Mouse (Mus musculus) cerebellum, adult 2 months (tissue): ENCODE measurements around the gene Ldlrad2. TPM values are rescaled to one million over a fixed set of nuclear protein-coding genes. Genes with fewer than 3 reads are reported as not detected.
A peak's percentile ranks its signal among the peaks of the same experiment; 100 is the strongest.

Experiments
- DNase-seq, 2 experiments: peaks; one replicate each; pipeline ENCODE4 v3.0.0; 2021
- H3K27ac ChIP-seq: fragments of 200-500 bp; 2 replicates; pipeline ENCODE4 v1.5.1; 2012; ENCODE audit warnings: low read length, control low read depth, inconsistent platforms; ENCODE audit not compliant: insufficient read depth
- H3K27me3 ChIP-seq: fragments of 200-500 bp; 2 replicates; pipeline ENCODE4 v1.6.1; 2012; ENCODE audit warnings: inconsistent platforms, mild to moderate bottlenecking, low read length, moderate library complexity; ENCODE audit not compliant: control insufficient read depth, insufficient read depth
- H3K4me1 ChIP-seq: fragments of 200-500 bp; 2 replicates; pipeline ENCODE4 v1.6.1; 2011; ENCODE audit warnings: low read length; ENCODE audit not compliant: control insufficient read depth, insufficient read depth
- H3K4me3 ChIP-seq: fragments of 200-500 bp; replicated peaks from 2 replicates; pipeline ENCODE3; 2011; ENCODE audit warnings: mild to moderate bottlenecking, low read depth, low read length, control low read depth; ENCODE audit not compliant: insufficient read depth
- CTCF ChIP-seq: fragments of 200-500 bp; IDR thresholded peaks from 2 replicates; pipeline ENCODE4 v1.5.1; 2011; ENCODE audit warnings: low read depth, mild to moderate bottlenecking, control low read depth, low read length, moderate library complexity, borderline replicate concordance; ENCODE audit not compliant: insufficient read depth
- POLR2A ChIP-seq: fragments of 200-500 bp; IDR thresholded peaks from 2 replicates; pipeline ENCODE4 v1.6.1; 2011; ENCODE audit warnings: low read length, control low read depth, borderline replicate concordance; ENCODE audit not compliant: insufficient read depth
- WGBS: fragments of 180-500 bp; shearing (Covaris S2); methylation state at CpG from one replicate; pipeline ENCODE4 v1.1.7; 2018; 5-methylcytosine and 5-hydroxymethylcytosine counted together
- polyA plus RNA-seq: library from polyadenylated mRNA; depleted of rRNA; stranded (reverse); fragments of >200 nt; gene quantifications from 2 replicates; pipeline ENCODE4 v1.2.3, GENCODE M21; 2012

Ldlrad2 gene
- polyA plus RNA-seq, 1 experiment = not detected

DNA sequence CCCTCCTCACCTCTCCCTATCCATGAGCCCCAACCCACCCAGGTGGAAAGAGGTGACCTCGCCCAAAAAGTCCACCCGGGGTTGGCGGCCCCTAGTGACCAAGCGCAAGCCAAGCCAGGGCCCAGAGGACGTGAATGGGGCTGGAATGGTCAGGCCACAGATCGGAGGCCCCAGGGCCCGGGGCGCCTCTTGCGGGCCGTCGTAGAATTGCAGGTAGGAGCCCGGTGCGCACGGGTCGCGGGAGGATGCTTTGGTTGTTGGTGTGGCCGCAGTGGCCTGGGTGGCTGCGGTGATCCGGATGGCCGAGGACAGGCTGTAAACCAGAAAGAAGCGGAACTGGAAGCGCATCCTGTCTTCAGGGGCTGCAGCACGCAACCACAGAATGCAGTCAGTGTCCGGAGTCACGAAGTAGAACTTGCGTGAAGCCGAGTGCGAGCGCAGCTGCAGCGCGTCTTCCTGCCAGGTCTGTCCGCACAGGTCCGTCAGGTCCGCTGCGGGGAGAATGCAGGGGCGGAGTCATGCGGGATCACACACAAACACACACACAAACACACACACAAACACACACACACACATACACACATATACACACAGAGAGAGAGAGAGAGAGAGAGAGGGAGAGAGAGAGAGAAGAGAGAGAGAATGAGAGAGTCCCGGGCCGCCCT, 3.9 kb upstream of the Ldlrad2 start:
- Histone ChIP-seq H3K27me3 (no peaks in the 10 kb centered on the region), H3K4me3 (peak overlapping the region; percentile 53), H3K4me1 (no peaks in the 10 kb centered on the region), H3K27ac (no peak overlapping the region)
- TF ChIP-seq CTCF = peak; percentile 71
- peak; percentile 18; the same call in 1 of the 2 replicates for TF ChIP-seq POLR2A
- 4% methylated on average over 39 of the region's 39 CpGs for WGBS
- DNase-seq = peak; percentile 80 to 86

DNA sequence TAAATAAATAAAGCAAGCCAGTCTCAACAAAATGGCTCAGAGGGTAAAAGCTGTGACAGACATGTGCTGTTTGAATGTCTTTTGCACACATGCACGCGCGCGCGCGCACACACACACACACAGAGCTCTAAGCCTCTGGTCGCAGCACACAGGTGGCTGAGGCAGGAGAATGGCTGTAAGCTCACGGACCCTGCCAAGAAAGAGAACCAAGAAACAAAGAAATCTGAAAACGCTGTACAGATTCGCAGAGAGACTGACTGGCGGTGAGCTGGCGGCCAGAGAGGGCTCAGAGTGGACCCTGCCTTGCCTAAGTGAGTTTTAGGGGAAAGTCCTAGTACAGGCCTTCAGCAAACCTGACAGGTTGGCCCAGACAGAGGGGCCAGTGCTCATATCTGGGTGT, 3.1 kb upstream of the Ldlrad2 start:
- 96% methylated on average over 12 of the region's 12 CpGs for WGBS
- no peak for TF ChIP-seq CTCF
- Histone ChIP-seq H3K4me3 (no peak overlapping the region), H3K27me3 (no peaks in the 10 kb centered on the region), H3K27ac (no peak overlapping the region), H3K4me1 (no peaks in the 10 kb centered on the region)
- no peak for DNase-seq

DNA sequence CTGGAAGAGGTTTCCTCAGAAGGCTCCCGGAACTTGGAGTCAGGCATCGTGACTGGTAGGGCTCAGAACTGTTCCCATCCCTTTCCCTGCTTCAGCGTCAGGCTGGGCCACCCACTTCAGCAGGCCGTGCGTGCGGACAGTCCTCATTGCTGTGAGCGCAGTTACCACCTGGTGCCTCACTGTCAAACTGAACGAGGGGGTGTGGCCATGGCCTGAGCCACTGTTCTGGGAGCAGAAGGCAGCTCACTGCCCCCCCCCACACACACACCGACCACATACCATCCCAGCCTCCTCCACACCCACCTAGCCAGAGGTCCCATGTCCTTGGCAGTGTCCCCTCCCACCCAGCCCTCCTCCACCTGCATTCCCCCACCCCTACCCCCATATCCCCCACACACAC, 4.5 kb downstream of the Ldlrad2 start:
- no peak overlapping the region for H3K4me3 ChIP-seq
- WGBS = 70% methylated on average over 9 of the region's 9 CpGs
- no peaks in the 10 kb centered on the region for H3K27me3 ChIP-seq
- TF ChIP-seq CTCF (no peak), POLR2A (no peak)
- H3K27ac ChIP-seq = no peak overlapping the region
- no peaks in the 10 kb centered on the region for H3K4me1 ChIP-seq
- DNase-seq = no peak

DNA sequence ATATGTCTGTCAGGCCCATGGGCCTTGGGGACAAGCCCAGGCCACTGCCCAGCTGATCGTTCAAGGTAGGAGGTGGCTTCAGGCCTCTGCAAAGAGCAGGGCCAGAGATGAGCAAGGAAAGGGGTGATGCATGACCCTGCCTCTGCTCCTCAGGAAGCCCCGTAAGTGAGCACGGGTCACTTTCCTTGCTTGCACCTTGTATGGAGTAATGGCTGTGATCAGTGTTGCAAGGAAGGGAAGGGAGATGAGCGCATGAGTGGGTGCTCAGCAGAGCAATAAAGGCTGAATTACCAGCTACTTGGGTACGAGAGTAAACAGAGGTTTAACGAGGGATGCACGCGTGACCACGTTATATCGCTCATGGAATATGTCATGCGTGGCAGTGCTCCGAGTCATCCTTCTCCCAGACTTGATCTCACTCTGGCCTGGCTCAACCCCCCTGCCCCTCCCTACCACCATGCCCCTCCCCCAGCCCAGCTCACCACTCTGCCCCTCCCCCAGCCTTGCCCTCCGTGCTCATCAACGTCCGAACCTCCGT, 17.6 kb downstream of the Ldlrad2 start:
- H3K4me1 ChIP-seq = peaks cover 19% of the 10 kb centered on the region

DNA sequence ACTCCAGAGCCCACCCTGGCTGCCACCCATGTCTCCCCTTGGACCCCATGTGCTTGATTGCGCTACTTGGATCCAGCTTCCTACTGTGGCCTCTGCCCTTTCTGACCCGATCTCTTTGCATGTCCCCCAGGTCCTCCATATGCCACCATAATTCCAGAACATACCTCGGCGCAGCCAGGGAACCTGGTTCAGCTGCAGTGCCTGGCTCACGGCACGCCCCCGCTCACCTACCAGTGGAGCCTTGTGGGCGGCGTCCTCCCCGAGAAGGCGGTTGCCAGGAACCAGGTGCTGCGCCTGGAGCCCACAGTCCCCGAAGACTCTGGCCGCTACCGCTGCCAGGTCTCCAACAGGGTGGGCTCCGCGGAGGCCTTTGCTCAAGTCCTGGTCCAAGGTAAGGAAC, 20.9 kb downstream of the Ldlrad2 start:
- Histone ChIP-seq H3K27me3 (no peaks in the 10 kb centered on the region), H3K4me3 (no peak overlapping the region), H3K4me1 (peaks cover 25% of the 10 kb centered on the region), H3K27ac (no peak overlapping the region)
- 38% methylated on average over 17 of the region's 17 CpGs for WGBS
- peak; percentile 72 to 73 for DNase-seq
- TF ChIP-seq CTCF (no peak), POLR2A (no peak)

More for the DNA sequence above, 17.6 kb downstream of the Ldlrad2 start:
- no peak for DNase-seq
- Histone ChIP-seq H3K27ac (no peak overlapping the region), H3K4me3 (no peak overlapping the region), H3K27me3 (no peaks in the 10 kb centered on the region)
- TF ChIP-seq POLR2A = no peak
- TF ChIP-seq CTCF = no peak
- 81% methylated on average over 16 of the region's 16 CpGs for WGBS

DNA sequence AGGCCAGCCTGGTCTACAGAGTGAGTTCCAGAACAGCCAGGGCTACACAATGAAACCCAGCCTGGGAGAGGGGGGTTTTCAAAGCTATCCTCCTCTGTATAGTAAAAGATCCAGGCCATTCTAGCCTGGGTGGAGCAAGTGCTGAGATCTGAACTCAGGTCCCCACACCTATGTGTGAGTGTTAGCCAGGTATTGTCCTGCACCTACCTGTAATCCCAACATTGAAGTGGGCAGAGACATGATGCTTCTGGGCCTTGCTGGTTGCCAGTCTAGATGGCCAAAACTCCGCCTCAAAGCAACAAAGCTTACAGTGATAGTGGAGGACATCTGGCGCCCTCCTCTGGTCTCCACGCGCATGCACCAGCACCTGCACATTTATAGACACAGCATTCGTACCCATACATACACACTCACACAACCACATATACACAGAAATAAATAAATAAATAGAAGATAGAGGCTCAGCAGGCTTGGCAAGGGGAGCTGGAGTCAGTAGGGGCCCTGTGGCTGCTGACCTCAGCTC, 28.3 kb downstream of the Ldlrad2 start:
- H3K4me1 ChIP-seq = 0 out of 2 replicates have a peak, but pooled peaks cover 5% of the 10 kb centered on the region
- no peak overlapping the region for H3K4me3 ChIP-seq
- no peaks in the 10 kb centered on the region for H3K27me3 ChIP-seq
- WGBS = 82% methylated on average over 5 of the region's 5 CpGs
- H3K27ac ChIP-seq = no peak overlapping the region
- TF ChIP-seq CTCF = peak; percentile 81
- no peak for TF ChIP-seq POLR2A
- DNase-seq = peak; percentile 32 to 49

DNA sequence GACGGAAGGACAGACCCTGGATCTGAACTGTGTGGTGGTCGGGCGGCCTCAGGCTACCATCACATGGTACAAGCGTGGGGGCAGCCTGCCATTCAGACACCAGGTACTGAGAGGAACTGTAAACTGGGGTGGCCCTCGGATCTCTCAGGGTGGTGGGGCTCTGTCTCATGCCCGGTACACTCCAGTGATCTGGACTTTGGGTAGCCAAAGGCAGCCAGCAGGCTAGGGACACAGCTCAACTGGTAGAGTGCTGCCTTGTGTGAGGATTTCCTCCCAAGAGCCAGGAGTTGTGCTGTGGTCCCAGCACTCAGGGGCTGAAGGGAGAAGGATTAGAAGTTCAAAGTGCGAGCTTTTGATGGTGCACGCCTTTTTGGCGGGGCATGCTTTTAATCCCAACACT, 28.8 kb downstream of the Ldlrad2 start:
- Histone ChIP-seq H3K4me1 (0 out of 2 replicates have a peak, but pooled peaks cover under 1% of the 10 kb centered on the region), H3K4me3 (no peak overlapping the region), H3K27me3 (no peaks in the 10 kb centered on the region), H3K27ac (no peak overlapping the region)
- 99% methylated on average over 9 of the region's 9 CpGs for WGBS
- TF ChIP-seq CTCF (no peak), POLR2A (no peak)
- no peak for DNase-seq

DNA sequence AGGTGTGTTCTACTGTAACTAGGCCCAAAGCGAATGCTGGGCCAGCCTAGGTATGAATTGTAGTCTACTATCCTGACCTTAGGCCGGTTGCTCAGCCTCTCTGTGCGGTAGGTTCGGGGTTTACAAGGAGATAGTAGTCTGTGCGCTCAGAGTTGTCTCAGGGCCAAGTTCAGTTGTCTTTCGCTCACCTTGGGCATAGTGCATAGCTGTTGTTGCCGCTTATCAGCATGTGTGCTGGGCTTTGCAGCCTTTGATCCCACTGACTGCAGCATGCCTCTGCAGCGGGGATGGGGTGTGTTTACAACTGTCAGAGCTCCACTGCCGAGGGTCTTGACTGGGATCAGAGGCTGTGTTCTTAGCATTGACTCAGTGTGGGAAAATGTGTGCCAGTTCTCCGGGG, 31.4 kb downstream of the Ldlrad2 start:
- no peaks in the 10 kb centered on the region for H3K4me1 ChIP-seq
- WGBS = 93% methylated on average over 10 of the region's 10 CpGs
- H3K27me3 ChIP-seq = no peaks in the 10 kb centered on the region
- H3K4me3 ChIP-seq = no peak overlapping the region
- no peak overlapping the region for H3K27ac ChIP-seq
- no peak for DNase-seq
- no peak for TF ChIP-seq POLR2A
- no peak for TF ChIP-seq CTCF
